Mouse (Mus musculus) E14TG2a.4 (cell line): ENCODE results near the gene Nrxn1.

Source experiments
- CTCF ChIP-seq: conservative IDR thresholded peaks from 2 replicates; pipeline ENCODE4 v1.5.1; 2014; ENCODE audit warnings: low read length
- NANOG ChIP-seq: IDR thresholded peaks from 2 replicates; pipeline ENCODE4 v1.6.1; 2014; ENCODE audit warnings: borderline replicate concordance, low read length, mixed read lengths
- POU5F1 ChIP-seq: IDR thresholded peaks from 2 replicates; pipeline ENCODE4 v1.6.1; 2014; ENCODE audit warnings: low read length, borderline replicate concordance

GRCm38 (mm10) chr17:90997714-90998113, 95.2 kb downstream of the Nrxn1 start:
- TF ChIP-seq CTCF (no peak), NANOG (no peak), POU5F1 (no peak)
